Comparison of ENCODE assay signal across 9 mouse cellular contexts in the genomic region with DNA sequence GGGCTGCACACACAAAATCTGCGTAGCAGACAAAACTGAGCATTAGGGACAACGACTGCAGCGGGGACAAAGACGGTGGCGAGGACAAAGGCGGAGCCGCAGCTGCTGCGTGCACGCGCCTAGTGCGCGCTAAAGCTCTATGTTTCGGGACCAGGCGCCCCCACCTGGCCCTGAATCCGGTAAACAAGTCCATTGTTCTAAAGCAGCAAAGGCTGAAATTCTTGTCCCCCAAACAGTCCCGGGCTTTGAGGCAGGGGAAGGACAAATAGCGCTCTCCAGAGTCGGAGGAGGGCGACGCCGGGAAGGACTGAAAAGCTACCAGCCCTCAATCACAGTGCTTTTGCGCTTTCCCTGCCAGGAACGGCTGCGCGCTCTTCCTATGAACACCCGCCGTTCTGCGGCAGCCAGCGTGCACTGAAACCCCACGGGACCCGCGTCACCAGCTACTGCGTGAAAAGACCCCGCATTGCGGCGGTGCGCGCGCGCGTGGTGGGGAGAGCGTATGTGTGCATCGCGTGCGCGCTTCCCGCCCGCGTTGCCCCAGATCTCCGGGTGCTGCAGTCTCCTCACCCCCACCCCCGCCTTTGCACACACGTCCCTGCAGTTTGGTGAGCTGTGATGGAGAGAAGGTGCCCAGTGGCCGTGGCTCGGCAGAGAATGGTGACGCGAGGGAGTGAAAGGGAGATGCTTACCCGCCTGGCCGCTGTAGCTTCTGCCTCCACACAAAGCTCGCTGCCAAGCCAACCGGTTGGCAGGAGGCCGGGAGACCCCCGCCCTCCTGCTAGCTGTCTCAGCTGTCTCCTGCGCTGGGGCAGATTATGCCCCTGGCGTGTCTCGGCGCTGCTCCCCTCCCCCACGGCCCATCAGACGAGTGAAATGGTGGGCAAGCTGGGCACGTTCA. TPM values are rescaled to one million over a fixed set of nuclear protein-coding genes. Genes with fewer than 3 reads are reported as not detected.
DNase-seq lines count a peak whose midpoint lies in the region; ATAC-seq and TF ChIP-seq lines count a peak whose summit lies in the region.
"Had no signal": no experiment of that assay in that cellular context is flagged by ENCODE, and none has a peak within 500 bp of the region (broad histone marks: within the 10 kb centered on the region; RNA-seq: fewer than 3 reads in every experiment).

No protein-coding gene starts in this region.

- intact Hi-C loops in heart, postnatal 36 days (cut with DNase I): loop anchor here (2.0 kb wide), 1 partner anchor 54 kb away; no protein-coding TSS in a partner anchor

- under 1% methylated on average over 48 of the region's 69 CpGs for WGBS in embryonic facial prominence, embryonic 14.5 days
- WGBS in small intestine, adult 2 months: 2% methylated on average over 69 of the region's 69 CpGs

- no peaks in the 10 kb centered on the region for H3K36me3 ChIP-seq in embryonic facial prominence, embryonic 14.5 days (ENCODE audit: control insufficient read depth, insufficient read depth, low read length)
- no peaks in the 10 kb centered on the region for H3K36me3 ChIP-seq in small intestine, adult 2 months (ENCODE audit: control insufficient read depth, insufficient read depth, low read length)

- no peaks in the 10 kb centered on the region for H3K9me3 ChIP-seq in embryonic facial prominence, embryonic 14.5 days (ENCODE audit: control insufficient read depth, low read length)

- peak; percentile 78 for DNase-seq in ovary, postnatal 36 days (ENCODE audit: low spot score)
- DNase-seq in ovary, postnatal 10 days (ENCODE audit: low spot score): no peak
- DNase-seq in embryonic facial prominence, embryonic 14.5 days (ENCODE audit: low spot score): peak; percentile 95
- DNase-seq in heart, postnatal 36 days: peak; percentile 53 to 57
- peak; percentile 84 to 86 for DNase-seq in layer of hippocampus, postnatal 36 days
- peak; percentile 35 to 58 for DNase-seq in lung, postnatal 4 days

- TF ChIP-seq CTCF in small intestine, adult 2 months (IDR thresholded peaks at IDR 0.05; ENCODE audit: extremely low read depth, insufficient read length, insufficient replicate concordance, low read depth, low read length): no peak

- H3K9ac ChIP-seq in embryonic facial prominence, embryonic 14.5 days (ENCODE audit: low read depth, low read length): peak overlapping the region; percentile 84

- H3K4me2 ChIP-seq in embryonic facial prominence, embryonic 14.5 days (ENCODE audit: low read depth, low read length): peak overlapping the region; percentile 88

- no peak for TF ChIP-seq POLR2A in small intestine, adult 2 months (IDR thresholded peaks at IDR 0.05; ENCODE audit: low read depth, low read length)

- peak; percentile 84 for ATAC-seq in embryonic facial prominence, embryonic 14.5 days (ENCODE audit: low read depth)
- no peak for ATAC-seq in erythroid progenitor cell, adult 5-6 weeks (replicated peaks; ENCODE audit: low FRiP score, poor library complexity, severe bottlenecking)
- ATAC-seq: Patski had no signal

- H3K4me1 ChIP-seq in embryonic facial prominence, embryonic 14.5 days (ENCODE audit: control insufficient read depth, insufficient read depth, low read length): peaks cover 18% of the 10 kb centered on the region
- H3K4me1 ChIP-seq in small intestine, adult 2 months (ENCODE audit: control insufficient read depth, insufficient read depth, insufficient read length, low read length): no peaks in the 10 kb centered on the region; the same call in 1 of the 2 replicates

- H3K27ac ChIP-seq in embryonic facial prominence, embryonic 14.5 days (replicated peaks; ENCODE audit: low read depth, low read length): peak overlapping the region; percentile 94
- no peak overlapping the region for H3K27ac ChIP-seq in small intestine, adult 2 months (ENCODE audit: insufficient read depth, low read depth, low read length)

- H3K27me3 ChIP-seq in embryonic facial prominence, embryonic 14.5 days (replicated peaks; ENCODE audit: control insufficient read depth, insufficient read depth, low read length): no peaks in the 10 kb centered on the region
- peaks cover 17% of the 10 kb centered on the region; the same call in 1 of the 2 replicates for H3K27me3 ChIP-seq in small intestine, adult 2 months (ENCODE audit: control insufficient read depth, insufficient read depth, low read length)

- peak overlapping the region; percentile 66 for H3K4me3 ChIP-seq in embryonic facial prominence, embryonic 14.5 days (ENCODE audit: low read depth, low read length)
- peak overlapping the region; percentile 35 for H3K4me3 ChIP-seq in small intestine, adult 2 months (ENCODE audit: low read depth, low read length)

RNA-seq across cellular contexts. Expression of a gene that starts 39.5 kb away (rescaled TPM):
- not detected in 2 replicates for polyA plus RNA-seq in embryonic facial prominence, embryonic 14.5 days (2014; fragmentation: Nextera tagmentation; extraction: Ambion mirVana)
- total RNA-seq in heart, postnatal 36 days (2021): not detected
- not detected for total RNA-seq in layer of hippocampus, postnatal 36 days (2021)
- polyA plus RNA-seq in small intestine, adult 2 months (2012; rRNA removed): not detected in 2 replicates
- not detected in 2 replicates for total RNA-seq in erythroid progenitor cell, adult 5-6 weeks (2015; ENCODE audit: low replicate concordance)
- total RNA-seq in erythroid progenitor cell, adult 5-6 weeks (2017; ENCODE audit: low replicate concordance): not detected in 2 replicates
- polyA plus RNA-seq: Patski had no signal
